Mouse (Mus musculus): ENCODE results near the gene Slc1a4. TPM values are rescaled to one million over a fixed set of nuclear protein-coding genes. Genes with fewer than 3 reads are reported as not detected.

The Slc1a4 gene
- polyA plus RNA-seq, 1 experiment from 2014 or later = 9.6 TPM

GRCm38 (mm10) chr11:20331027-20331689, 1.4 kb downstream of the Slc1a4 start:
- ATAC-seq (ENCODE audit: insufficient number of reproducible peaks, low FRiP score, low TSS enrichment, low read depth) (no peak), DNase-seq (ENCODE audit: low spot score) (peak; percentile 22)
- H3K4me1 ChIP-seq (ENCODE audit: control insufficient read depth, insufficient read depth, low read length) = no peaks in the 10 kb centered on the region
- H3K27me3 ChIP-seq (ENCODE audit: control insufficient read depth, insufficient read depth, low read length) = no peaks in the 10 kb centered on the region
- no peak overlapping the region for H3K9ac ChIP-seq (ENCODE audit: low read length)
- H3K4me2 ChIP-seq (ENCODE audit: low read depth, severe bottlenecking) = peak overlapping the region; percentile 80
- WGBS = 49% methylated on average over 9 of the region's 9 CpGs
- no peak overlapping the region for H3K27ac ChIP-seq (replicated peaks; ENCODE audit: low read depth, low read length)
- H3K9me3 ChIP-seq (ENCODE audit: control insufficient read depth, low read length) = no peaks in the 10 kb centered on the region
- no peaks in the 10 kb centered on the region for H3K36me3 ChIP-seq (ENCODE audit: control insufficient read depth, insufficient read depth, low read length)
- H3K4me3 ChIP-seq (ENCODE audit: low read depth, low read length) = peak overlapping the region; percentile 8; the same call in 1 of the 2 replicates

GRCm38 (mm10) chr11:20329711-20330110, 2.8 kb downstream of the Slc1a4 start:
- no peaks in the 10 kb centered on the region for H3K36me3 ChIP-seq (ENCODE audit: control insufficient read depth, insufficient read depth, low read length)
- H3K9me3 ChIP-seq (ENCODE audit: control insufficient read depth, low read length) = no peaks in the 10 kb centered on the region
- no peak overlapping the region for H3K4me3 ChIP-seq (ENCODE audit: low read depth, low read length)
- H3K27me3 ChIP-seq (ENCODE audit: control insufficient read depth, insufficient read depth, low read length) = no peaks in the 10 kb centered on the region
- ATAC-seq (ENCODE audit: insufficient number of reproducible peaks, low FRiP score, low TSS enrichment, low read depth) = no peak
- DNase-seq (ENCODE audit: low spot score) = no peak
- H3K4me1 ChIP-seq (ENCODE audit: control insufficient read depth, insufficient read depth, low read length) = no peaks in the 10 kb centered on the region
- 87% methylated on average over 5 of the region's 5 CpGs for WGBS
- H3K9ac ChIP-seq (ENCODE audit: low read length) = no peak overlapping the region
- H3K4me2 ChIP-seq (ENCODE audit: low read depth, severe bottlenecking) = no peak overlapping the region
- H3K27ac ChIP-seq (replicated peaks; ENCODE audit: low read depth, low read length) = no peak overlapping the region

GRCm38 (mm10) chr11:20328771-20329170, 3.7 kb downstream of the Slc1a4 start:
- Histone ChIP-seq H3K36me3 (ENCODE audit: control insufficient read depth, insufficient read depth, low read length) (no peaks in the 10 kb centered on the region), H3K27me3 (ENCODE audit: control insufficient read depth, insufficient read depth, low read length) (no peaks in the 10 kb centered on the region), H3K9ac (ENCODE audit: low read length) (no peak overlapping the region), H3K4me1 (ENCODE audit: control insufficient read depth, insufficient read depth, low read length) (no peaks in the 10 kb centered on the region), H3K27ac (replicated peaks; ENCODE audit: low read depth, low read length) (no peak overlapping the region), H3K4me3 (ENCODE audit: low read depth, low read length) (no peak overlapping the region), H3K9me3 (ENCODE audit: control insufficient read depth, low read length) (no peaks in the 10 kb centered on the region), H3K4me2 (ENCODE audit: low read depth, severe bottlenecking) (no peak overlapping the region)
- DNase-seq (ENCODE audit: low spot score) (no peak), ATAC-seq (ENCODE audit: insufficient number of reproducible peaks, low FRiP score, low TSS enrichment, low read depth) (no peak)
- WGBS = 90% methylated on average over 6 of the region's 6 CpGs

- DNase-seq (ENCODE audit: low spot score) (no peak), ATAC-seq (ENCODE audit: insufficient number of reproducible peaks, low FRiP score, low TSS enrichment, low read depth) (no peak)
- 87% methylated on average over 11 of the region's 11 CpGs for WGBS
- Histone ChIP-seq H3K4me1 (ENCODE audit: control insufficient read depth, insufficient read depth, low read length) (no peaks in the 10 kb centered on the region), H3K27me3 (ENCODE audit: control insufficient read depth, insufficient read depth, low read length) (no peaks in the 10 kb centered on the region), H3K4me3 (ENCODE audit: low read depth, low read length) (no peak overlapping the region), H3K9me3 (ENCODE audit: control insufficient read depth, low read length) (no peaks in the 10 kb centered on the region), H3K4me2 (ENCODE audit: low read depth, severe bottlenecking) (no peak overlapping the region), H3K27ac (replicated peaks; ENCODE audit: low read depth, low read length) (no peak overlapping the region), H3K36me3 (ENCODE audit: control insufficient read depth, insufficient read depth, low read length) (no peaks in the 10 kb centered on the region), H3K9ac (ENCODE audit: low read length) (no peak overlapping the region)
These were observed 6.1 kb downstream of the Slc1a4 start for GRCm38 (mm10) chr11:20326328-20326995.

- ATAC-seq (ENCODE audit: insufficient number of reproducible peaks, low FRiP score, low TSS enrichment, low read depth) (no peak), DNase-seq (ENCODE audit: low spot score) (no peak)
- Histone ChIP-seq H3K4me3 (ENCODE audit: low read depth, low read length) (no peak overlapping the region), H3K9ac (ENCODE audit: low read length) (no peak overlapping the region), H3K27ac (replicated peaks; ENCODE audit: low read depth, low read length) (no peak overlapping the region), H3K4me1 (ENCODE audit: control insufficient read depth, insufficient read depth, low read length) (no peaks in the 10 kb centered on the region), H3K27me3 (ENCODE audit: control insufficient read depth, insufficient read depth, low read length) (no peaks in the 10 kb centered on the region), H3K4me2 (ENCODE audit: low read depth, severe bottlenecking) (no peak overlapping the region), H3K36me3 (ENCODE audit: control insufficient read depth, insufficient read depth, low read length) (no peaks in the 10 kb centered on the region), H3K9me3 (ENCODE audit: control insufficient read depth, low read length) (no peaks in the 10 kb centered on the region)
- WGBS = 89% methylated on average over 9 of the region's 9 CpGs
These were observed 7.3 kb downstream of the Slc1a4 start for GRCm38 (mm10) chr11:20325073-20325694.

GRCm38 (mm10) chr11:20324006-20324405, 8.5 kb downstream of the Slc1a4 start:
- H3K27ac ChIP-seq (replicated peaks; ENCODE audit: low read depth, low read length) = no peak overlapping the region
- no peak for DNase-seq (ENCODE audit: low spot score)
- no peak overlapping the region for H3K4me2 ChIP-seq (ENCODE audit: low read depth, severe bottlenecking)
- peaks cover 2% of the 10 kb centered on the region; the same call in 1 of the 2 replicates for H3K4me1 ChIP-seq (ENCODE audit: control insufficient read depth, insufficient read depth, low read length)
- no peaks in the 10 kb centered on the region for H3K36me3 ChIP-seq (ENCODE audit: control insufficient read depth, insufficient read depth, low read length)
- no peak for ATAC-seq (ENCODE audit: insufficient number of reproducible peaks, low FRiP score, low TSS enrichment, low read depth)
- no peak overlapping the region for H3K9ac ChIP-seq (ENCODE audit: low read length)
- no peak overlapping the region for H3K4me3 ChIP-seq (ENCODE audit: low read depth, low read length)
- no peaks in the 10 kb centered on the region for H3K9me3 ChIP-seq (ENCODE audit: control insufficient read depth, low read length)
- no peaks in the 10 kb centered on the region for H3K27me3 ChIP-seq (ENCODE audit: control insufficient read depth, insufficient read depth, low read length)
- WGBS = 93% methylated on average over 3 of the region's 3 CpGs

- ATAC-seq (ENCODE audit: insufficient number of reproducible peaks, low FRiP score, low TSS enrichment, low read depth) (no peak), DNase-seq (ENCODE audit: low spot score) (no peak)
- Histone ChIP-seq H3K36me3 (ENCODE audit: control insufficient read depth, insufficient read depth, low read length) (no peaks in the 10 kb centered on the region), H3K9ac (ENCODE audit: low read length) (no peak overlapping the region), H3K9me3 (ENCODE audit: control insufficient read depth, low read length) (no peaks in the 10 kb centered on the region), H3K4me2 (ENCODE audit: low read depth, severe bottlenecking) (no peak overlapping the region), H3K4me3 (ENCODE audit: low read depth, low read length) (no peak overlapping the region), H3K4me1 (ENCODE audit: control insufficient read depth, insufficient read depth, low read length) (peaks cover 9% of the 10 kb centered on the region; the same call in 1 of the 2 replicates), H3K27ac (replicated peaks; ENCODE audit: low read depth, low read length) (no peak overlapping the region), H3K27me3 (ENCODE audit: control insufficient read depth, insufficient read depth, low read length) (no peaks in the 10 kb centered on the region)
- WGBS = 72% methylated on average over 3 of the region's 3 CpGs
These were observed 10.1 kb downstream of the Slc1a4 start for GRCm38 (mm10) chr11:20322366-20322765.

GRCm38 (mm10) chr11:20320661-20321060, 11.9 kb downstream of the Slc1a4 start:
- no peak overlapping the region for H3K9ac ChIP-seq (ENCODE audit: low read length)
- 90% methylated on average over 3 of the region's 3 CpGs for WGBS
- H3K9me3 ChIP-seq (ENCODE audit: control insufficient read depth, low read length) = no peaks in the 10 kb centered on the region
- no peak overlapping the region for H3K27ac ChIP-seq (replicated peaks; ENCODE audit: low read depth, low read length)
- H3K4me2 ChIP-seq (ENCODE audit: low read depth, severe bottlenecking) = no peak overlapping the region
- peaks cover 9% of the 10 kb centered on the region; the same call in 1 of the 2 replicates for H3K4me1 ChIP-seq (ENCODE audit: control insufficient read depth, insufficient read depth, low read length)
- no peaks in the 10 kb centered on the region for H3K36me3 ChIP-seq (ENCODE audit: control insufficient read depth, insufficient read depth, low read length)
- no peaks in the 10 kb centered on the region for H3K27me3 ChIP-seq (ENCODE audit: control insufficient read depth, insufficient read depth, low read length)
- ATAC-seq (ENCODE audit: insufficient number of reproducible peaks, low FRiP score, low TSS enrichment, low read depth) (no peak), DNase-seq (ENCODE audit: low spot score) (no peak)
- no peak overlapping the region for H3K4me3 ChIP-seq (ENCODE audit: low read depth, low read length)

All from limb, embryonic 11.5 days (tissue).